Mouse (Mus musculus): ENCODE results near the gene Gsdmc4. TPM values are rescaled to one million over a fixed set of nuclear protein-coding genes. Genes with fewer than 3 reads are reported as not detected.
"Not testable (repeated sequence)": the region's sequence is repeated elsewhere in the genome, so short reads cannot be mapped to it uniquely, and the experiment has no call there.

Gsdmc4 gene
- polyA plus RNA-seq, 1 experiment, result not detected

DNA sequence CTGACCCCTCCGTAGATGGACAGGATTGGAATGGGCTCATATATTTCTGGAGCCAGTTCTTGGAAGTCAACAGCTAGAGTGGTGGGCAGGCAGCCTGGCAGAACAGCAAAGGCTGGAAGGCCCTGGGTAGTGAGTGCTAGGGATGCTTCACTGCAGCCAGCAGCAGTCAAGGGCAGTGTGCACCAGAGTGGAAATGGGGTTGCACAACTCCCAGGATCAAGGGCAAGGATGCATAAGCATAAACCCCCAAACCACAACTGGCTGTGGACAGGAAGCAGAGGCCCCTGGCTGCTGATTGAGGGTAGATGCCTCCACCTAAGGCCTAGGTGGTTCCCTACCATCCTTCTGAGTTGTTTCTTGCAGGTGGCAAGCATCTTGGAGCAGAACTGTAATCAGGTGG is 12.4 kb upstream of the Gsdmc4 start:
- H3K4me3 ChIP-seq (ENCODE audit: insufficient read depth, low read depth, low read length), result no peak overlapping the region
- no peaks in the 10 kb centered on the region for H3K4me1 ChIP-seq (ENCODE audit: control insufficient read depth, insufficient read depth, low read length)
- no peak overlapping the region for H3K27ac ChIP-seq (ENCODE audit: insufficient read depth, low read depth, low read length)
- TF ChIP-seq CTCF (IDR thresholded peaks at IDR 0.05; ENCODE audit: insufficient read depth, low read depth, low read length), result no peak
- TF ChIP-seq POLR2A (IDR thresholded peaks at IDR 0.05; ENCODE audit: insufficient read depth, low read depth, low read length), result no peak
- WGBS, result 50% methylated on average over 1 of the region's 1 CpGs

DNA sequence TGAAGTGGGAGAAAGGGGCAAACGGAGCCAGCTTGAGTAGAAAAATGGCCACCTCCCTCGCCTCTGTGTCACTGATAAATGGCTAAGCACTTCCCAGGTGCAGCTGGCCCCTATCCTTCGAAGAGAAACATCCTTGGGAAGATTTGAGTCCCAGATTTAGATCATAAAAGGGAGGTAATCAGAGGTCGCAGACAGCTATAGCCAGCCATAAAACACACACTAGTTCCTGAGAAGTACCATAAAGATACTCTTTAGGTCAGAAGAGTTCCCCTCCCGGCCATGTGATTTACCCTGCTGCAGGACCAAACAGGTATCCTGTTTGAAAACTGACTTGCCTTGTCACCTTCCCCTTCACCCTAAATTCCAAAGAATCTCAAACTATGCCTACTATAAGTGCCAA is 9.5 kb upstream of the Gsdmc4 start:
- not testable (repeated sequence) for H3K27ac ChIP-seq (ENCODE audit: insufficient read depth, low read depth, low read length); H3K4me1 ChIP-seq (ENCODE audit: control insufficient read depth, insufficient read depth, low read length); H3K4me3 ChIP-seq (ENCODE audit: insufficient read depth, low read depth, low read length)
- WGBS, result 94% methylated on average over 2 of the region's 5 CpGs

DNA sequence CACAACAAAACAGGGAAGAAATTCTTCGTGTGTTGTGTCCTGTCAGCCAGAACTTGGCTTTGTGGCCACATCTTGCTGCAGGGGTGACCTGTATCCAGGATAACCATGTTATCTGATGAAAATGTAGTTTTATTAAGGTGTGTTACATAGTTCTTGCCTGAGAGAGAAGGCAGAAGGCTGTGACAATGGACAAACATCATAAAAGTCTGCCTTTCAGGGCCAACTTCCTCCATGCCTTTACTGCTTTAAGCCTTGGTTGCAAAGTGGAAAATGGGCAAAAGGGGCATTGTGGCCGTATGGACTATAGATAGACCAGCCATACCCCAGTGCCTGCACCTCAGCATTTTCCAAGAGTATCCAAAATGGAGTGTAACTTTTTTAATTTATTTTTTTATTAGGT is 7.6 kb upstream of the Gsdmc4 start:
- not testable (repeated sequence) for H3K4me1 ChIP-seq (ENCODE audit: control insufficient read depth, insufficient read depth, low read length); H3K27ac ChIP-seq (ENCODE audit: insufficient read depth, low read depth, low read length); H3K4me3 ChIP-seq (ENCODE audit: insufficient read depth, low read depth, low read length)
- WGBS, result 83% methylated on average over 2 of the region's 2 CpGs

DNA sequence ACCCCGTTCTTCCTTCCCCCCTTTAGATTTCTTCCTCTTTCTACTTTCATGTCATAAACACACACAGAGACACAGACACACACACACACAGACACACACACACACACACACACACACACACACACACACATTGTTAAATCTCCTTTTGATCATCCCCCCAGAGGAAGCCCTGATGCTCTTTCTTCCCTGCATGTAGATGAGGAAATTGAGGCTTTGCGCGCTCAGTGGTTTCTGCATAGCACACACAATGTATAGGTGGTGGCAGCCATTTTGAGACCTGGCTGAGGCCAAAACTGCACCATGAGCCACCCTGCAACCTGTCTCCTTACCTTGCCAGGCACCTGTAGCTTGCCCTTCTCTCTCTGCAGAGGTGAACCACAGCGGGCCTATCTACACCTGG is 4.5 kb upstream of the Gsdmc4 start:
- WGBS, result 83% methylated on average over 4 of the region's 4 CpGs
- H3K4me3 ChIP-seq (ENCODE audit: insufficient read depth, low read depth, low read length); H3K27ac ChIP-seq (ENCODE audit: insufficient read depth, low read depth, low read length); H3K4me1 ChIP-seq (ENCODE audit: control insufficient read depth, insufficient read depth, low read length): not testable (repeated sequence)

GRCm38 (mm10) chr15:63909896-63910295 is 2.2 kb downstream of the Gsdmc4 start:
- not testable (repeated sequence) for H3K27ac ChIP-seq (ENCODE audit: insufficient read depth, low read depth, low read length); H3K4me3 ChIP-seq (ENCODE audit: insufficient read depth, low read depth, low read length); H3K4me1 ChIP-seq (ENCODE audit: control insufficient read depth, insufficient read depth, low read length)

DNA sequence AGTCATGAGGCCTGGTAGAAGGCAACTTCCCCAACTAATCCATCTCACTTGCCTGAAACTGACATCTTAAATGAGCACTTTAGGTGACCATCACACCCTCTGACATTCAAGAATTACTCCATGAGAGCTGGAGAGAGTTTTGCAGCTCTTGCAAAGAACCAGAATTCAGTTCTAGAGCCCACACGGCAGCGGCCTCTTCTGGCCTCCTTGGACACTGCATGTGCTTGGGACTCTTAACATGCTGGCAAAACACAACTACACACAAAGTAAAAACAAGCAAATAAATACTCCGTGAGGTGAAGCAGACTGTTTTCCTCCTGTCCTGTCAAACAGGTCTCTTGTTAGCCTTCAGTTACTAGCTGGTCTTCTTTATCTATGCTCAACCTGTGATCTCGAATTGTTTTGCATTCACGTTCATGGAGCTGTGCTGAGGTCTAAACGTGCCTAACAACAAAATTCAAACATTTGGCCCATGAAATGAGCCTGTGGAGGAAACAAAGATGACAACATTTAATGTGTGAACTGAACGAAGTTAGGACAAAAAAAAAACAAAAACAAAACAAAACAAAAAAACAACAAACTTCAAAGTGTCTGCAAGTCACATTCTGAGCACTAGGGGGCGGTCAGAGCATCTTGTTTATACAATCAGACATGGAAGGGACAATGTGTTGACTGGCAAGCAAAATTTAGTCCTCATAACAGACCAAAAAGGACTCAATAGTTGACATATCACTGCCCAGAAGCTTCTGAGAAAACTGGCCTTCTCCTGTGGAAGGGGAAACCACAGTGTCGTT is 16.3 kb downstream of the Gsdmc4 start:
- not testable (repeated sequence) for H3K4me3 ChIP-seq (ENCODE audit: insufficient read depth, low read depth, low read length); H3K27ac ChIP-seq (ENCODE audit: insufficient read depth, low read depth, low read length)
- WGBS, result 30% methylated on average over 9 of the region's 9 CpGs

DNA sequence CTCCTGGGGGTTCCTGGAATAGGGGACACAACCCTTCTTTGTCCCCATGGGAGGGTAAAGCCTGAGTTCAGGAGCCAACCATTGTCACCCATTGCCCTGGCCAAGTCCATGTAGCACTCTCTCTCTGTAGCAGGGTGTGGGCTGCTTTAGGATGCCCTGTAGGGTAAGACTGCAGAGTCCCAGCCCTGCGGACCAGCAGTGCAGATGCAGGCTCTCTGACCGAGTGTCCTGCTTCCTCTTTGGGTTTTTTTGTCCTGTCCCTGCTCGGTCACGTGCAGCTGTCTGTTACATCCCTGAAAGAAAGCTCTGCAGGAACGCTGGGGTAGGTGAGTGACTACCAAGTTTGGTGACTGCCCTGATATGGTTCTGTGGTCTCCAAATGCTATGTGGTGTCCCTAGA is 23.7 kb downstream of the Gsdmc4 start:
- H3K4me1 ChIP-seq (ENCODE audit: control insufficient read depth, insufficient read depth, low read length); H3K27ac ChIP-seq (ENCODE audit: insufficient read depth, low read depth, low read length); H3K4me3 ChIP-seq (ENCODE audit: insufficient read depth, low read depth, low read length): not testable (repeated sequence)
- 86% methylated on average over 5 of the region's 5 CpGs for WGBS

More for the DNA sequence above, 16.3 kb downstream of the Gsdmc4 start:
- 0 out of 2 replicates have a peak, but pooled peaks have one; percentile 12 for TF ChIP-seq CTCF (IDR thresholded peaks at IDR 0.05; ENCODE audit: insufficient read depth, low read depth, low read length)
- not testable (repeated sequence) for H3K4me1 ChIP-seq (ENCODE audit: control insufficient read depth, insufficient read depth, low read length)

DNA sequence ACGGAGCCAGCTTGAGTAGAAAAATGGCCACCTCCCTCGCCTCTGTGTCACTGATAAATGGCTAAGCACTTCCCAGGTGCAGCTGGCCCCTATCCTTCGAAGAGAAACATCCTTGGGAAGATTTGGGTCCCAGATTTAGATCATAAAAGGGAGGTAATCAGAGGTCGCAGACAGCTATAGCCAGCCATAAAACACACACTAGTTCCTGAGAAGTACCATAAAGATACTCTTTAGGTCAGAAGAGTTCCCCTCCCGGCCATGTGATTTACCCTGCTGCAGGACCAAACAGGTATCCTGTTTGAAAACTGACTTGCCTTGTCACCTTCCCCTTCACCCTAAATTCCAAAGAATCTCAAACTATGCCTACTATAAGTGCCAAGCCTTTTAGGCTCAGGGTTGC is 24.1 kb downstream of the Gsdmc4 start:
- WGBS, result no CpG with 5 or more reads among the region's 5 CpGs
- not testable (repeated sequence) for H3K27ac ChIP-seq (ENCODE audit: insufficient read depth, low read depth, low read length); H3K4me1 ChIP-seq (ENCODE audit: control insufficient read depth, insufficient read depth, low read length); H3K4me3 ChIP-seq (ENCODE audit: insufficient read depth, low read depth, low read length)

GRCm38 (mm10) chr15:63878458-63878857 is 33.6 kb downstream of the Gsdmc4 start, which contains the start of gene Gsdmc3:
TSS of gene Gsdmc3 (minus strand) at chr15:63878558.
- H3K4me1 ChIP-seq (ENCODE audit: control insufficient read depth, insufficient read depth, low read length); H3K4me3 ChIP-seq (ENCODE audit: insufficient read depth, low read depth, low read length); H3K27ac ChIP-seq (ENCODE audit: insufficient read depth, low read depth, low read length): not testable (repeated sequence)
- WGBS, result 96% methylated on average over 1 of the region's 3 CpGs

GRCm38 (mm10) chr15:63876160-63876559 is 35.9 kb downstream of the Gsdmc4 start:
- not testable (repeated sequence) for H3K4me1 ChIP-seq (ENCODE audit: control insufficient read depth, insufficient read depth, low read length); H3K4me3 ChIP-seq (ENCODE audit: insufficient read depth, low read depth, low read length); H3K27ac ChIP-seq (ENCODE audit: insufficient read depth, low read depth, low read length)

DNA sequence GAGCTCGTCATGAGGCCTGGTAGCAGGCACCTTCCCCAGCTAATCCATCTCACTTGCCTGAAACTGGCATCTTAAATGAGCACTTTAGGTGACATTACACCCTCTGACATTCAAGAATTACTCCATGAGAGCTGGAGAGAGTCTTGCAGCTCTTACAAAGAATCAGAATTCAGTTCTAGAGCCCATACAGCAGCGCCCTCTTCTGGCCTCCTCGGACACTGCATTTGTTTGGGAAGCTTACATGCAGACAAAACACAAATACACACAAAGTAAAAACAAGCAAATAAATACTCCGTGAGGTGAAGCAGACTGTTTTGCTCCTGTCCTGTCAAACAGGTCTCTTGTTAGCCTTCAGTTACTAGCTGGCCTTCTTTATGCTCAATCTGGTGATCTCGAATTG is 50.1 kb downstream of the Gsdmc4 start:
- not testable (repeated sequence) for H3K4me3 ChIP-seq (ENCODE audit: insufficient read depth, low read depth, low read length)
- WGBS, result 47% methylated on average over 5 of the region's 5 CpGs

More for the DNA sequence above, 50.1 kb downstream of the Gsdmc4 start:
- not testable (repeated sequence) for H3K27ac ChIP-seq (ENCODE audit: insufficient read depth, low read depth, low read length); H3K4me1 ChIP-seq (ENCODE audit: control insufficient read depth, insufficient read depth, low read length)

Other genes starting within 250 kb of the Gsdmc4 start
- not detected in 2 replicates for gene Gsdmc2, start 67.1 kb downstream of the Gsdmc4 start, polyA plus RNA-seq (2012; ENCODE audit: insufficient read depth, insufficient read length, low replicate concordance, missing spikeins)
- not detected in 2 replicates for gene Gsdmc3, start 33.7 kb downstream of the Gsdmc4 start, polyA plus RNA-seq (2012; ENCODE audit: insufficient read depth, insufficient read length, low replicate concordance, missing spikeins)
- 190 and 298 TPM in 2 replicates for gene Fam49b, start 148.2 kb upstream of the Gsdmc4 start, polyA plus RNA-seq (2012; ENCODE audit: insufficient read depth, insufficient read length, low replicate concordance, missing spikeins)

Measured in olfactory bulb, adult 2 months (tissue).